Mouse (Mus musculus): Measurements from ENCODE around the gene Prss29.

Prss29 gene

GRCm38 (mm10) chr17:25318354-25318753 lies at the start of gene Prss29:
Gene Prss29 (plus strand): TSS chr17:25318654.
- no peak for DNase-seq

GRCm38 (mm10) chr17:25270795-25271335 lies 47.6 kb upstream of the Prss29 start:
- DNase-seq: no peak

GRCm38 (mm10) chr17:25272326-25272725 lies 46.1 kb upstream of the Prss29 start:
- no peak for DNase-seq

GRCm38 (mm10) chr17:25272951-25273705 lies 45.3 kb upstream of the Prss29 start:
- peak; percentile 79 for DNase-seq

- peak; percentile 90 for DNase-seq
Observed at GRCm38 (mm10) chr17:25273706-25274501, 44.5 kb upstream of the Prss29 start.

GRCm38 (mm10) chr17:25274571-25275346 lies 43.7 kb upstream of the Prss29 start, which contains the start of gene Ube2i:
Gene Ube2i (minus strand): TSS chr17:25274622.
- DNase-seq: no peak

- no peak for DNase-seq
Observed at GRCm38 (mm10) chr17:25275833-25276232, 42.6 kb upstream of the Prss29 start.

- no peak for DNase-seq
Observed at GRCm38 (mm10) chr17:25282133-25282532, 36.3 kb upstream of the Prss29 start.

- peak; percentile 53 for DNase-seq
Observed at GRCm38 (mm10) chr17:25285033-25285432, 33.4 kb upstream of the Prss29 start.

GRCm38 (mm10) chr17:25288842-25289241 lies 29.6 kb upstream of the Prss29 start:
- DNase-seq: peak; percentile 53

GRCm38 (mm10) chr17:25290411-25290810 lies 28.0 kb upstream of the Prss29 start:
- DNase-seq: no peak

GRCm38 (mm10) chr17:25293495-25293894 lies 25.0 kb upstream of the Prss29 start:
- no peak for DNase-seq

GRCm38 (mm10) chr17:25294111-25294510 lies 24.3 kb upstream of the Prss29 start:
- DNase-seq: no peak

GRCm38 (mm10) chr17:25298094-25298493 lies 20.4 kb upstream of the Prss29 start, which contains the start of gene Prss34:
Gene Prss34 (plus strand): TSS chr17:25298394.
- no peak for DNase-seq

- no peak for DNase-seq
Observed at GRCm38 (mm10) chr17:25308346-25308745, 10.1 kb upstream of the Prss29 start, which contains the start of gene Prss28. Gene Prss28 (plus strand): TSS chr17:25308646.

- DNase-seq: no peak
Observed at GRCm38 (mm10) chr17:25320819-25321218, 2.4 kb downstream of the Prss29 start.

- DNase-seq: no peak
Observed at GRCm38 (mm10) chr17:25322930-25323329, 4.5 kb downstream of the Prss29 start.

- DNase-seq: no peak
Observed at GRCm38 (mm10) chr17:25332321-25332720, 13.9 kb downstream of the Prss29 start.

- DNase-seq: peak; percentile 85
Observed at GRCm38 (mm10) chr17:25333943-25334342, 15.5 kb downstream of the Prss29 start.

GRCm38 (mm10) chr17:25338218-25338617 lies 19.8 kb downstream of the Prss29 start:
- DNase-seq: no peak

- DNase-seq: no peak
Observed at GRCm38 (mm10) chr17:25340003-25340402, 21.5 kb downstream of the Prss29 start.

- no peak for DNase-seq
Observed at GRCm38 (mm10) chr17:25341490-25341889, 23.0 kb downstream of the Prss29 start.

GRCm38 (mm10) chr17:25345462-25345861 lies 27.0 kb downstream of the Prss29 start, which contains the start of gene Tpsab1:
Gene Tpsab1 (minus strand): TSS chr17:25345562.
- no peak for DNase-seq

Measured in right cerebral cortex, postnatal 4 days (tissue).